Mouse (Mus musculus): ENCODE measurements around the gene Arl8b. TPM values are rescaled to one million over a fixed set of nuclear protein-coding genes. Genes with fewer than 3 reads are reported as not detected.

Arl8b gene
- total and polyA plus RNA-seq, 2 experiments from 2014 or later, result 59.6 to 104 TPM

DNA sequence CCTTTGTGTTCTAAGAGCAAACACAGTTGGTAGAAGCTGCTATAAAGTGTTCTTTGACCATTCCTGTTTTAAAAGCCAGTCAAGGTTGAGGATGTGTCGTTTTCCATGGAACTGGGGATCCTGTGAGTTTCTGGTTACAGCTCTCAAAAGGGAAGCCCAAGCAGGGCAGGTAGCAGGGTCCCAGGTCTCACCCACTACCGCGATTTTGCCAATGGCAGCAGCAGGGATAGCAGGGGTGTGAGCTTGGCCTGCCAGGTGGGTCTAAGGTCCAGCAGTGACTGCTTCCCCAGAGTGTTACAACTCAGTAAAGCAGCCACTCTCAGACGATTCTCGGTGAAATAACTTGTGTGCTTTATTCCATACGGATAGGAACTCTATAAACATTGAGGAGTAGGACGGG, 23.0 kb downstream of the Arl8b start:
- H3K9ac ChIP-seq (replicated peaks; ENCODE audit: low read length), result no peak overlapping the region
- no peaks in the 10 kb centered on the region for H3K27me3 ChIP-seq (ENCODE audit: insufficient read depth, low read length)
- no peak overlapping the region for H3K4me3 ChIP-seq (ENCODE audit: low read length)
- DNase-seq (ENCODE audit: low spot score) (no peak), ATAC-seq (no peak)
- H3K4me1 ChIP-seq (ENCODE audit: insufficient read depth, low read length), result peaks cover 10% of the 10 kb centered on the region
- no peaks in the 10 kb centered on the region for H3K9me3 ChIP-seq (ENCODE audit: low read length)
- no peak overlapping the region for H3K27ac ChIP-seq
- no peak overlapping the region for H3K4me2 ChIP-seq (ENCODE audit: low read depth, low read length)
- no peaks in the 10 kb centered on the region for H3K36me3 ChIP-seq (ENCODE audit: insufficient read depth, low read length)
- WGBS, result 76% methylated on average over 7 of the region's 7 CpGs
- no peak for TF ChIP-seq CTCF (IDR thresholded peaks at IDR 0.05; ENCODE audit: low read depth)

DNA sequence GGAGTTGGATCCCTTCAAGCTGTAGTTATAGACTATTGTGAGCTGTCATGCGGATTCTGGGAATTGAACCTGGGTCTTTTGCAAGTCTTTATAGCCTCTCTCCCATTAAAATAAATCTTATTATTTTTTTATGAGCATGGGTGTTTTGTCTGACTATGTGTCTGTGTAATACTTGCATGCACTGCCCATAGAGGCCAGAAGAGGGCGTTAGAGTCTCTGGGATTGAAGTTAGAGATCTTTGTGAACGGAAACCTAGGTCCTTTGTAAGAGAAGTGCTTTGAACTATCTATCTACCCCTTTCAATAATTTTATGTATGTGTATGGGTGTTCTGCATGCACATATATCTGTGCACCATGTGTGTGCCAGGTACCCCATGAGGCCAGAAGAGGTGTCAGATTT, 24.5 kb downstream of the Arl8b start:
- H3K27ac ChIP-seq, result no peak overlapping the region
- peaks cover 10% of the 10 kb centered on the region for H3K4me1 ChIP-seq (ENCODE audit: insufficient read depth, low read length)
- no peak overlapping the region for H3K4me2 ChIP-seq (ENCODE audit: low read depth, low read length)
- ATAC-seq, result no peak
- H3K4me3 ChIP-seq (ENCODE audit: low read length), result no peak overlapping the region
- H3K9ac ChIP-seq (replicated peaks; ENCODE audit: low read length), result no peak overlapping the region
- TF ChIP-seq CTCF (IDR thresholded peaks at IDR 0.05; ENCODE audit: low read depth), result peak; percentile 20; the same call in 1 of the 2 replicates
- no peaks in the 10 kb centered on the region for H3K9me3 ChIP-seq (ENCODE audit: low read length)
- H3K27me3 ChIP-seq (ENCODE audit: insufficient read depth, low read length), result no peaks in the 10 kb centered on the region
- no peak for DNase-seq (ENCODE audit: low spot score)
- no peaks in the 10 kb centered on the region for H3K36me3 ChIP-seq (ENCODE audit: insufficient read depth, low read length)
- WGBS, result 76% methylated on average over 3 of the region's 3 CpGs

DNA sequence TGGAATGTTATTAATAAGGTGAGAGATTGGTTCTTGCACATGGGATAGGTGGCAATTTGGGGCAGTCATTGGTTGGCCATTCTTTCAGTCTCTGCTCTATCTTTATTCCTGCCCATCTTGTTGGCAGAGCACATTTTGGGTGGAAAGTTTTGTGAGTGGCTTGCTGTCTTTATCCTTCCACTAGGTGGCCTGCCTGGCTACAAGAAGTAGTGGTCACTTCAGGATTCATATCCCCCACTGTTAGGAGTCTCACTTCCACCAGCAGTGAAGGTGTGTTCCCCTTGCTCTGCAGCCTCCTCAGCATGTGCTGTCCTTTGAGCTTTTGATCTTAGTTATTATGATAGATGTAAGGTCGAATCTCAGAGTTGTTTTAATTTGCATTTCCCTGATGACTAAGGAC, 25.9 kb downstream of the Arl8b start:
- peak; percentile 35; the same call in 1 of the 2 replicates for TF ChIP-seq CTCF (IDR thresholded peaks at IDR 0.05; ENCODE audit: low read depth)
- Histone ChIP-seq H3K27ac (no peak overlapping the region), H3K4me2 (ENCODE audit: low read depth, low read length) (no peak overlapping the region), H3K9me3 (ENCODE audit: low read length) (no peaks in the 10 kb centered on the region), H3K36me3 (ENCODE audit: insufficient read depth, low read length) (no peaks in the 10 kb centered on the region), H3K4me1 (ENCODE audit: insufficient read depth, low read length) (peaks cover 10% of the 10 kb centered on the region), H3K4me3 (ENCODE audit: low read length) (no peak overlapping the region), H3K9ac (replicated peaks; ENCODE audit: low read length) (no peak overlapping the region), H3K27me3 (ENCODE audit: insufficient read depth, low read length) (no peaks in the 10 kb centered on the region)
- DNase-seq (ENCODE audit: low spot score) (no peak), ATAC-seq (no peak)
- 88% methylated on average over 1 of the region's 1 CpGs for WGBS

DNA sequence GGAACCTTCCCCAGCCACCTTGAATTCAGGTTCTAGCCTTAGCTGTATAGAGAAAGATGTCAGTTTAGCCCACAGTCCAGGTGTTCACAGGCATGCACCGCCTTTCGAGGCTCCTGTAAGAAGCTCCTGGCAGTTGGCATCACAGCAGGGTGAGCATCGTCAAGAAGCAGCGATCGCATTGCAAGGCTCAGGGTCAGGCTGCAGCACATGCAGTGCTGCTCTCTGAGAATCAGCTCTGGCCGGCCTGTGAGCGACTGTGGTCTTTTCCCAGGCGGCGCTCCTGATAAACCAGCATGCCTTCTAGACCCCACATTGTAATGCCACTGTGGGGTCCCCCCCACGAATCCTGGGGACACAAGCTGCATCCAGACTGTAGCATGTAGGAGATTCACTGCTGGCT, 27.3 kb downstream of the Arl8b start:
- Histone ChIP-seq H3K9ac (replicated peaks; ENCODE audit: low read length) (no peak overlapping the region), H3K27me3 (ENCODE audit: insufficient read depth, low read length) (no peaks in the 10 kb centered on the region), H3K4me3 (ENCODE audit: low read length) (no peak overlapping the region), H3K4me2 (ENCODE audit: low read depth, low read length) (no peak overlapping the region), H3K36me3 (ENCODE audit: insufficient read depth, low read length) (0 out of 2 replicates have a peak, but pooled peaks cover 5% of the 10 kb centered on the region), H3K4me1 (ENCODE audit: insufficient read depth, low read length) (peaks cover 7% of the 10 kb centered on the region), H3K9me3 (ENCODE audit: low read length) (no peaks in the 10 kb centered on the region), H3K27ac (no peak overlapping the region)
- DNase-seq (ENCODE audit: low spot score), result no peak
- WGBS, result 58% methylated on average over 10 of the region's 10 CpGs
- no peak for TF ChIP-seq CTCF (IDR thresholded peaks at IDR 0.05; ENCODE audit: low read depth)
- ATAC-seq, result no peak

DNA sequence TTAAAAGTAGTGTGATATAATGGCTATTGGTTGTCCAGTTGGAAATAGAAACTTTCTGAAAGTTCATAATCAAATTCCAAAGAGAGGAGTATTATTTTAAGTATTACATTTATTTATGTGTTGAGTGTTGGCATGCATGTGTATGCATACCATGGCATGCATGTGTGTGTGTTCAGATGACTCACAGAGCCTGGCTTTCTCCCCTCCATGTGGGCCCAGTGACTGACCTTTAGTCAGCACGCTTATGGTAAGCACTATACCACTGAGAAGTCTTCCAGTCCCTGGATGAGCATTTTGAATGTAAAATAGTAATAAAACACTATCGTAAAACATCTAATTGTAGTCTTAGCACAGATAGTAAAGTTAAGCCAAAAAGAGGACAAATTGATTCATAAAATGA, 29.2 kb downstream of the Arl8b start:
- TF ChIP-seq CTCF (IDR thresholded peaks at IDR 0.05; ENCODE audit: low read depth), result no peak
- Histone ChIP-seq H3K36me3 (ENCODE audit: insufficient read depth, low read length) (0 out of 2 replicates have a peak, but pooled peaks cover 8% of the 10 kb centered on the region), H3K27ac (no peak overlapping the region), H3K9me3 (ENCODE audit: low read length) (no peaks in the 10 kb centered on the region), H3K4me1 (ENCODE audit: insufficient read depth, low read length) (no peaks in the 10 kb centered on the region), H3K4me3 (ENCODE audit: low read length) (no peak overlapping the region), H3K9ac (replicated peaks; ENCODE audit: low read length) (no peak overlapping the region), H3K4me2 (ENCODE audit: low read depth, low read length) (no peak overlapping the region), H3K27me3 (ENCODE audit: insufficient read depth, low read length) (no peaks in the 10 kb centered on the region)
- WGBS, result 89% methylated on average over 2 of the region's 2 CpGs
- DNase-seq (ENCODE audit: low spot score) (no peak), ATAC-seq (no peak)

DNA sequence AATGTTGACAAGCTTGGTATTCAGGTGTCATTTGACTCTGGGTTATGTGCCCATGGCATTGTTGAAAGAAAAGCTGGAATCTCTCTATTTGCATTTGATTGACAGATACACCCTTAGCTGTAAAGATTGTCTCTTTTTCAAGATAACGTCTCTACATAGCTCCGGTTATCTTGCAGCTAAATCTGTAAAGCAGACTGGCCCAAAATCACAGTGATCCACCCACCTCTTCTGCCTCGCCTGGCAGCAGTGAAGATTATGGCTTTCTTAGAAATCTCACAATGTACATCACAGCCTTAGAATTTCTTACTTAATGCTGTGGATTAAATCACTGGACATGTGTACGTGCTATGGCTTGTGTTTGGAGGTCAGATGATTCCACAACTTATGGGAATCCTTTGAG, 34.6 kb downstream of the Arl8b start:
- no peak for TF ChIP-seq CTCF (IDR thresholded peaks at IDR 0.05; ENCODE audit: low read depth)
- no peak for DNase-seq (ENCODE audit: low spot score)
- H3K36me3 ChIP-seq (ENCODE audit: insufficient read depth, low read length), result peaks cover 35% of the 10 kb centered on the region; the same call in 1 of the 2 replicates

DNA sequence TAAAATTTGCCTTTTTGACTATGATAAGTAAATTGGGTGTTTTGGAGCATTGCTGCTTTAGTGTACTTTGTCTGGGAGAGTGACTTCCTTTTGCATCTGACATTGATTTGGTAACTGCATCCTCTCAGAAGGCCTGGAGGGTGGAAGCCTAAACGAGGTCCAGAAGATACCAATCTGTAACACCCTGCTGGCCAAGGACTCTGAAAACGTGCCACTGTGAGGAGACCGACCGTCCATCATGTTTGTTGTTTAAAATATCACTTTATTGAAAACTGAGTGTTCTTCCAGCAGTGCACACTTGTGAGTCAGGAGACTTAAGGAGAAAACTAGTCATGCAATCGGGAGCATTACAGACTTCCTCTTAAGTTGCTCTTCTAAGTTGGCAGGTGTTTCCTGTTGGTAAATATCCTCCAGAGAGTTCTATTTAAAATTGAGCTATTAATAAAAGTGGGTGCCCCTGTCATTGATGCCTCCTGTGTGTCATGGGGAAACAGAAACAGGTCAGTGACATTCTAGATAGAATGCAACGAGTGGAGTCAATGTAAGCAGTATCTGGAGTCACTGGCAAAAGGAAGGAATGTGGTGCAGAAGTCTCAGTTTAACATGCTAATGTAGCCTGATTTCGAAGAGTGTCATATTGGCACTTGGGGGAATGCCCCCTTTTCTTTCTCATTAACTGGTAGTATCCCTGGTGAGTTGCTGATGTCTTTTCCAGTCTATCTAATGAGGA, 42.1 kb downstream of the Arl8b start:
- no peak overlapping the region for H3K9ac ChIP-seq (replicated peaks; ENCODE audit: low read length)
- H3K27me3 ChIP-seq (ENCODE audit: insufficient read depth, low read length), result no peaks in the 10 kb centered on the region
- DNase-seq (ENCODE audit: low spot score) (no peak), ATAC-seq (no peak)
- TF ChIP-seq CTCF (IDR thresholded peaks at IDR 0.05; ENCODE audit: low read depth), result no peak
- no peaks in the 10 kb centered on the region for H3K9me3 ChIP-seq (ENCODE audit: low read length)
- no peak overlapping the region for H3K4me3 ChIP-seq (ENCODE audit: low read length)
- 80% methylated on average over 7 of the region's 7 CpGs for WGBS
- H3K36me3 ChIP-seq (ENCODE audit: insufficient read depth, low read length), result peaks cover 19% of the 10 kb centered on the region; the same call in 1 of the 2 replicates
- no peak overlapping the region for H3K4me2 ChIP-seq (ENCODE audit: low read depth, low read length)
- H3K27ac ChIP-seq, result no peak overlapping the region
- peaks cover 8% of the 10 kb centered on the region for H3K4me1 ChIP-seq (ENCODE audit: insufficient read depth, low read length)

More for the DNA sequence above, 34.6 kb downstream of the Arl8b start:
- ATAC-seq, result no peak
- H3K4me1 ChIP-seq (ENCODE audit: insufficient read depth, low read length), result no peaks in the 10 kb centered on the region
- no peak overlapping the region for H3K4me2 ChIP-seq (ENCODE audit: low read depth, low read length)
- H3K27ac ChIP-seq, result no peak overlapping the region
- no peak overlapping the region for H3K9ac ChIP-seq (replicated peaks; ENCODE audit: low read length)
- no peak overlapping the region for H3K4me3 ChIP-seq (ENCODE audit: low read length)
- H3K9me3 ChIP-seq (ENCODE audit: low read length), result no peaks in the 10 kb centered on the region
- 79% methylated on average over 4 of the region's 4 CpGs for WGBS
- H3K27me3 ChIP-seq (ENCODE audit: insufficient read depth, low read length), result no peaks in the 10 kb centered on the region
